Mouse (Mus musculus): ENCODE results near the gene Sec24b.

The Sec24b gene

DNA sequence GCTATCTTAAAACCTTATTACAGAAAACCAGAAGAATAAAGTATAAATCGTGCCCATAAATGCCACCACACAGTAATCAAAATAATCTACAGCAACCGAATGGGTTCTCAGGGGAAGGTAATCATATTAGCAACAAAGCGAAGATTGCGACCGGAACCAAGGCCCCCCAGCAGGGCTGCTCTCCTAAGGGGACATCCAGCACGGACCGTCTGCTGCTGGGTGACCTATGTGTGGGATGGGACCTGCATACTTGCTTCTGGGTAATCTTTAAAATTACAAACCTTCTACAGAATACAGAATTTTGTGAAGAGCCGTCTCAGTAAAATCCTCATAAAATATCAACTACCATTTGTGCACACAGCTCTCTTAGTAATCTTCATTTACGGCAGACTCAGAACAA is 82.6 kb downstream of the Sec24b start:
- no peak for DNase-seq (ENCODE audit: low spot score)

DNA sequence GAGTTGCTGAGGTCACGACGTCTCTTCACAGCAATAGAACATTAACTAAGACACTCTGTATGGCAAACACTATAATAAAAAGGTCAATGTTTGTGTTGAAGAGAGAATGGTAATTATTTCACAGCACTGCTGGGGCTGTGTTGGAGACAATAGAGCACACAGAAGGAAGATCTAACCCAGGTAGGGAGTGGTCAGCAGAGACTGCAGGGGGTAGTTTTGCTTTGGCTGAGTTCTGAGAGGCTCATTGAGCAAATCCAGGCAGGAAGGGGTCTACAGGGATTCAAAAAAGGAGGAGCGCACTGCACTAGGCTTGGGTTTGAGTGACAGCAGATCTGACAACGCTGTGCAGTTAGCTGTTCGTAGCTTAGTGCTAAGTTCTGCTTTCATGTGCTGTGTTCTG is 85.0 kb downstream of the Sec24b start:
- no peak for DNase-seq (ENCODE audit: low spot score)

DNA sequence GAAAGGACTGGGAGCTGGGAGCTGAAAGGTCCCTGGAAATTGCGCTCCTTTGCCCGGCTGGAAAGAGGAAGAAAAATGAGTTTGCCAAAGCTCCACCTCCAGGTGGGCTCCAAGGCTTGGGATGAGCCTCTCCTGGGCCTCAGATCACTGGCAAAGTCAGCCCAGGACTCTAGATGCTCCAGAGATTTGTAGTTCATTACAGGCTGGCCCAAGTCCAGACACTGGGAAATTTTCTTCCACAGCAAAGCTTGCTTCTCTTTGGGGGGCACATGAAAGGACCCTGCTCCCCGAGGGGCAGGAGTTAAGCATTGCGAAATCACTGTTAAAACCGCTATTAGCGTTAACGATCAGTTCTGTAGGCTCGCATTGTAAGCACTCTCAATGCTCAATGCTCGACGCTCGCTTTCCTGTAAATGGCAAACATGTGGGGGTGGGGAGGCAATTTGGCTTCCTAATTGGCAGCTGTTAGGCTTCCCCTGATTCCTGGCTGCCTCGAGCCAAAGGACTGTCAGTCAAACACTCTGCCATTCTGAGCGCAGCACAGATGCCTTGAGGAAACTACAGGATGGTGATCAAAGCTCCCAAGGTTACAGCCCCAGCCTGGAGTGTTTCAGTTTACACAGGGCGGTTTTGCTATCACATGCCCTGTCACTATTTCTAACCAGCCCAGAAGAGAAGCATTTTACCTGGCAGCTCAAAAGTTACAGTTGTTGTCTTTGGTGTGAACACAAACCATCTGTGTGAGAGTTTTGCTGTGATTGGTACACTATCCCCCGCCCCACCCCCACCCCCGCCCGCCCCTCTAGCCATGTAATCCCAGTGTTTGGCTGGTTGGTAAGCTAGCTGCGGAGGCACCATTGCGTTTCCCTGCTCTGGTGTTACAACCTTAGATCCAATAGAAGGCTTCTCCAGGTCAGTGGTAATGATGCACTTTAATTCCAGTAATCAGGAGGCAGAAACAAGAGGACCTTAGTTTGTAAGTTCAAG is 90.5 kb downstream of the Sec24b start:
- peak; percentile 33 for DNase-seq (ENCODE audit: low spot score)

DNA sequence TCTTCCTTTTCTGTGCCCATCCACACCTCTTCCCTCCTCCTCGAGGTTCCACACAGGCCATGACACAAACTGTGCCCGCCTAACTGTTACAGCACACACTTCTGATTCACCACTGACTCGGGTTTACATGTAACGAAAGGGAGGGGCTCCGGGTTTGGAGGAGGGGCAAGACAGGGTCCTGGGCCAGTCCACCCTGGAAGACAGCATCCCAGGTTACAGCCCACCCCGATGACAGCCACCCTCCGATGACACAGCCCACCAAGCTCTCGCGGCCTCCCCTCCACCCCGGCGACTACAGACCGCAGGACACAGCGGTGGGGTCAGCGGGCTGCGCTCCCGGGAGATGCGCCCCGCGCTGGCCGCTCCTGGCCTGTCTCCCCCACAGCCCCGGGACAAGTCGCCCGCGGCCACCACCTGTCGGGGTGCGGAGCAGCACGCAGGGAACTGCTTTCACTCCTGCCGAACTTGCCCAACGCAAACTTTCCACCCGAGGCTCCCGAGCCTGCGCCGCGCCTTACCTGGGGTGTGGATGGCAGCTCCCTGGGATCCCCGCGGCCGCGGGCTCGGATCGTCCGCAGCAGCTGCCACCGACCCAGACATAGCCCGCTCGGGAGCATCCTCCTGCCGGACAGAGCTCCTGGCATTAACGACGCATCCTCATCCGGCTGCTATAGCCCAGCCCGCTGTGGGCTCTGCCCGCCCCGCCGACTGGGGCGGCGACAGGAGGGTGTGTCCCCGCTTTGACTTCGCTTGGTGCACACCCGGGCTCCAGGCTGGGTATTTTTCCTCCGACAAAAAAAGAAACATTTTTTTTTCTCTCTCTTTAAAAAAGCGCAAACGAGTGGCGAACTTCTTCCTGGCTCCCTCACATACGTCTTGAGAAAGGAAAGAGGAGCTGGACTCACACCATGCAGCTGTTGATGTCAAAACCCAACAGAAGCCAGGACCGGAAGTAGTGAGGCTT is 91.6 kb downstream of the Sec24b start, which contains the start of gene Mcub:
Gene Mcub, minus strand, starts transcription at position 775 of the 964 bp plus-strand sequence.
- DNase-seq (ENCODE audit: low spot score) = peak; percentile 50

DNA sequence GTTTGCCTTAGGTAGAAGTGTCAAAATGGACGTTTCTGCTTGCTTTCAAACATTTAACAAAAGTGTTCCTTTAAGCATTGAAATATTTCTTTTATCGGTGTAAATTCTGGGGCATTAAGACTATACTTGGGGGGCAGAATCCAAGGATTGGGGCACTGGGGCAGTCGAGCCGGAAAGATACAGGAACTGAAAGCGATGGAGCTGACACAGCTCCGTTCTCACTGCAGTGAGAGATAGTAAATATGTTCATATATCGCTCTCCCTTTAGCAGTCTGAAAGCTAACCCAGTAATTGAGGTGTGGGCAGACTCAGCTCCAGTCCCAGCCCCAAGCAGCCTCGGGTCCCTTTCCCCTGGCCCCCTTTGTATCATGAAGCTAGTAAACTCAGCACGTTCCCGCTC is 92.3 kb downstream of the Sec24b start:
- no peak for DNase-seq (ENCODE audit: low spot score)

DNA sequence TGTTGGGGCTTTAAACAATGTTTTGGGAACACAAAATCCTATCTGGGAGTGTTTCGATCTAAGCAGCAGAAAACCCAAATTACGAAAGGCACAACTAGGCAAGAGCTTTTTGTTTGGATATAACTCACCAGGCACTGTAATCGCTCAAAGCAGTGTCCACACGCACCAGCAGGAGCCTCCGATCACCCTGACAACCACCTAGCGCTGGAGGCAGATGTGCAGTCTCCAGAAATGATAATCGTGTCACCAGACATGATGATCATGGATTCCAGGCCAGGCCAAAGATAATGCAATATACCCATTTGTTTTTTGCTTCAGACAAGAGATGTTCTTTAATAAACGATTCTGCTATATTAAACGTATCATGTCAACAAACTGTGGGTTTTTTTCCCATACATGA is 93.5 kb downstream of the Sec24b start:
- DNase-seq (ENCODE audit: low spot score) = no peak

DNA sequence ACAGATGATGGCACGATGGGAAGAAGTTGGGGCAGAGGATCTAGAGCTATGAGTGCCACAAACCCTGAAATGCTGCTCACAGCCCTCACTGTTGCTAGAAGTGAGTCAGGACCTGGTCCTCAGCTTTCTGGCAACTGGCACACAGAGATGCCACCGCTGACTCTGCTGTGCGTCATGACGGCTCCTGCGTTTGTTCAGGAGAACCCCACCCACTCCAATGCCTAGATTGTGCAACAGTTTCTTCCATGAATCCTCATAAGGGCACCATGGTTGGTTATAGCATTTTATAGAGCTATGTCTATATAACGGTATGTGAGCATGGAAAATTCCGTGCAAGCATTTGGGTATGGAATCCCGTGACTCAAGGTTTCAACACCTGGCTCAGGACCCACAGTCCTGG is 96.7 kb downstream of the Sec24b start:
- no peak for DNase-seq (ENCODE audit: low spot score)

DNA sequence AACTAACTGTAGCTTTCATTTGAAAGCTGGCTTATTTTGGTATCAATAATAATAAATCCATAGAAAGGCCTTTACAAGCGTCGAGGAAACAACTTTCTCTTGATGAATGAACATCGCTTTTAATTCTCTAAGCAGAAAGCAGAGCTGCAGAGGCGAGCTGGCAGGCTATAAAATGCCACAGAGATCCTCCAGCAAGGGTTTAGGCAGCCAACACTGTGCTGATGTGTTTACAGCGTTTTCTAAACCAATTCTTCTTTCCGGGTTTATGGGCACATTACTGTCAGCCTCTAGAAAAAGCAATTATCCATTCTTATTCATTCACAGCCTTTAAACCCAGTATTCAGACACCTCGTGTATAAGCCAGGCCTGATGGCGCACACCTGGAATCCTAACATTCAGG is 98.8 kb downstream of the Sec24b start:
- DNase-seq (ENCODE audit: low spot score) = no peak

DNA sequence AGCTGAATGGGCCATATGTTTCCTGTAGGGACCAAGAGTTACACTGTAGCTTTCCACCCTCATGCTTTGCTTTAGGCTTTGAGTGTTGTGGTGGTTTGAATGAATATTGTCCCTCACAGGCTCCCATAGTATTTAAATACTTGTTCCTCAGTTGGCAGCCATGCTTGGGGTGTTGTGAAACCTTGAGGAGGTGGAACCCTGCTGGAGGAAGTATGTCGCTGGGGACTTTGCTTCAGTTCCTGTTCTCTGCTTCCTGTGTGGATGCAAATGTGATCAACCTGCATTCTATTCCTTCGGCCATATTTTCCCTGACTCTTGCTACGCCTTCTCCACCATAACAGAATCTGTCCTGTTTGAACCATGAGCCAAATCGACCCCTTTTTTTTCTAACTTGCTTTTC is 108.1 kb downstream of the Sec24b start:
- DNase-seq (ENCODE audit: low spot score) = no peak

DNA sequence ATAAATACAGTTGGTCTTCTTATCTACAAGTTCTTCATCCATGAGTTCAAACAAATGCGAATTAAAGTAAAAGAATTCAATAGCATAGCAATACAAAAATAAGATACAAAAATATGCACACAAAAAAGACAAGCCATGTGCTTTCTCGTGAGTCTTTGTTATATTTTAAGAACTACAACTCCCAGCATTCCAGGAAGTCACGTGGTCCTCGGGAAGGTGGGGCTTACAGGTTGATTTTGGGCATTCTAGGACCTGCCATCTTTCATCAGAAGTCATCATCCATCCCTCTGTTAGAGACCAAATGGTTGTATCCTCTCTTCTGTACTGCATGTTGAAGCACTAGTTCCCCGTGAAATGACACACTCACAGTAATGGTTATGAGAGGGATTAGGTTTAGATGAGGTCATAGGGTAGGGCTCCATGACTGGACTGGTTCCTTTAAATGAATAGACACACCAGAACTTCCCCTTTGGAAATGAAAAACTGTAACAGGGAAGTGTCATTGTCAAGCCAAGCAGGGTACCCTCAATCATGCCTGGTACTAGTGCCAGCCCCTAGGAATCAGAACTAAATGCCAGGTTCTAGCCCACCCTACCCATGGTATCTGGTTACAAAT is 112.1 kb downstream of the Sec24b start:
- peak; percentile 4 for DNase-seq (ENCODE audit: low spot score)

DNA sequence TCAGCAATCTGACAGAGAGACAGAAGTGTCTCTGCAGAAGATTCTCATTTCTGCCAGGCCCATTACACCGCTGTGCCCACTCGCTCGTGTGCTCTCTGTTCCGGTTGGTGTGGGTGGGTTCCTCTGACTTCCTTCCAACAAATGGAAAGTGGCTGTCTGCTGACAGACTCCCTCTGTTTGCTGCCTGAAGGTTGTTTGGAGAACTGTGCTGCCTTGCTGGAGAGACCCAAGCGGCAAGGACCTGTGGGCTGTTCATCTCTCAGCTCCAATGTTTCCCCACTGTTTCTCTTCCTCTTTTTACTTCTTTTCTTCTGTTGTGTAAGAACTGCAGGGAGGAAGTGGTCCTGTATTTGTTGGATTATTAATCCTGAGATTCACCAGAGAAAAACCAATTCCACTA is 113.0 kb downstream of the Sec24b start:
- peak; percentile 47 for DNase-seq (ENCODE audit: low spot score)

DNA sequence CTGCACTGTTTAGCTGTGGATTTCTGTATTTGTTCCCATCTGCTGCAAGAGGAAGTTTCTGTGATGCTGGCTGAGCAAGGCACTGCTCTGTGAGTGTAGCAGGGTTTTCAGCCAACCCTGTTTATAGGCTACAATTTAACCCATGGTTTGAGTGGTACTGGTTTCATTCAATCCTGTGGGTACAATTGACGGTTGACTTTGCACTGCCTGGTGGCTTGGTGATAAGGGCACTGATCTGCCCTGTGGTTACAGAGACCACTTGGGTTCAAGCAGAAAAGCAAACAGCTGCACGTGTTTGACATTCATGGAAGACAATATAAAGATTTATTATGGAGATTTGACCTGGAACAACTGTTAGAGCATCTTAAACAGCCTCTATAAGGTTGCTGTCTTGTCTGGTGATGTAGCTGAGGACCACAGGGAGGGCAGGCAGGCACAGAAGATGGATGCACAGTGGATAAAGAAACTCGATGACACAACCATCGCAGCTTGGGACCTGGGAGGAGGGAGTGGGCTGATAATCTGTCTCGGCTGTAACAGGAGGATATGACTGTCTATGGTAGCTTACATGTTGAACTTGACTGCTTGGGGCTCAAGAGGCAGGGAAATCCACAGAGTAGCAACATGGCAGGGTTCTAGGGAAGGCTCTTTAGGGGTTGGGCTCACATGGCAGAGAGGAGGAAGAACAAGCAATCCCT is 115.0 kb downstream of the Sec24b start:
- DNase-seq (ENCODE audit: low spot score) = no peak

DNA sequence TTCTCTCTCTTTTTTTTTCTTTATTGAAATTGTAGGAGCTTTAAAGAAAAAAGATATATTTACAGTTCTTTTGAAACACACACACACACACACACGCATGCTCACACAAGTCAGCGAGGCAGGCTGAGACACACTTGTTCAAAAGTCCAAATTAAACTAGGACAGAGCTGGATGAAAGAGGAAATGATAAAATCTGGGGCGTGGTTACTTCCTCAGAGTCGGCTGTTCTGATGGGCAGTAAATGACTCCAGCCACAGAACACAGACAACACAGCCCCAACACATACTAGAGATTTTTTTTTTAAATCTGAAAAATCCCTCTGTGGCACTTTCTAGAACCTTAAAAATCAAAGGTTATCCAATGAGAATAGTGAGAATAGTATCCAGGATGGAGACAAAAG is 117.5 kb downstream of the Sec24b start:
- DNase-seq (ENCODE audit: low spot score) = peak; percentile 35

DNA sequence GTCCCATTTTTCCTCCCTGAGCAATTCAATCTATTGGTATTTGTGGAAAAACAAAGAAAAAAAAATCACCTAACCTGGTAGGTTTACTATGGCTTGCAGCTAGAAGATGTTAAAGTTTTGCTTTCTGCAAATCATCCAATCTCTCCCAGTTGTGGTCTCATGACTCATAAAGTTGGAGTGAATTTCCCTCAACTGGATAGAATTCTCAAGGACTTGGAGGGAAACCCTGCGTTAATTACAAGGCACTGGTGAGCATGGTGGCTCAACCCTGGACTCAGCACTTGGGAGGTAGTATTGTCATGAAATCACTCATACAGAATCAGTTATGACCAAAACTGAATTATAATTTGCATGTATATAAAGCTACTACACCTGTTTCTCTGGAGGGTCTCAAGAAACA is 120.1 kb downstream of the Sec24b start:
- DNase-seq (ENCODE audit: low spot score) = no peak

DNA sequence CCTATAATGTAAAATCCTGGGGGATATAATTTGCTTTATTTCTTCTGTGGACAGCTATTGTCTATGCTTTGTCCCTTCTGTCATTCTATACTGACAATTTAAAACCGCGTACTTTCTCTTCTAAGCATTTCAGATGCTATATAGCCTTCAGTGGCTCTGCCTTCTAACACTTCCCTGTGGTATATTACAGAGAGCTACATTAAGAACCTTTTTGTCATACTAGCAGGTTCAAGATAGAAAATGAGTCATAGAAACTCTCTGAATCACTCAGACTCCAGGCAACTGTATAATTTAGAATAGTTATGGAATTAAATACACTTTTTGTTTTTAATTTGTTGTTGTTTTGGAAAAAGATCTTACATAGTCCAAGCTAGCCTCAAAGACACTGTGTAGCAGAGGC is 120.6 kb downstream of the Sec24b start:
- no peak for DNase-seq (ENCODE audit: low spot score)

DNA sequence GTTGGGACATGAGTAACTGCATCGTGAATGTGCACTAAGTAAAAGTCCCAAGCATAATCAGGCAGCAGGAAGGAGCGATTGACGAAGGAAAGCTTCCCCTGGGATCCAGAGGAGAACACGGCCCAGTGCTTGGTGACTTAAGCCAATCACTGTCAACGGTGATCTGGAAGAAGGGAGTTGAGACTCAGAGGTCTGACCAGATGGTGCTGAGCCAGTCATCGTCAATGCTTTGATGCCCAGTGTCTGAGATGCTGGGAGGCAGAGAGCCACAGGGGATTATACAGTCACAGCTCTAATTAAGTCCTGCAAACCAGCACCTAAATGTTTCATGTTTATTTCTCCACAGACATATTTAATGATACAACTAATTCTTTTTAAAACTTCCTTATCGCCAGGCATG is 122.3 kb downstream of the Sec24b start:
- no peak for DNase-seq (ENCODE audit: low spot score)

DNA sequence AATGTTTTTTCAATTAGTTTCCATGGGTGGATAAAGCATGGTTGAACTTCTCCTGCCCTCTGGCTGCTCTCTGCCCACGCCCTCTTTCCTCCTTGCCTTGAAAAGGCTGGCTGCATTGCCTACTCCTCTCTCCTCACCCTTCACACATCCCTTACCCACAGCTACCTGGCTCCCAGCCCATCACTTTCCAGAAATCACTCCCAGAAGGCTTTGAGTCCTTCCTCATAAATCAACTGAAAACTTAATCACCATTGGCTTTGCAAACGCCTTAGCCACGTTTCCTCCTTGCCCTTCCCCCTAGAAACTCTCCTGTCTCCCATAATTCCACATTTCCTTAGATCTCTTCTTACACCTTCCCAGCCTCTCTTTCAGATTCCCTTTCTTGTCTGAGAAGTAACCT is 123.5 kb downstream of the Sec24b start:
- no peak for DNase-seq (ENCODE audit: low spot score)

DNA sequence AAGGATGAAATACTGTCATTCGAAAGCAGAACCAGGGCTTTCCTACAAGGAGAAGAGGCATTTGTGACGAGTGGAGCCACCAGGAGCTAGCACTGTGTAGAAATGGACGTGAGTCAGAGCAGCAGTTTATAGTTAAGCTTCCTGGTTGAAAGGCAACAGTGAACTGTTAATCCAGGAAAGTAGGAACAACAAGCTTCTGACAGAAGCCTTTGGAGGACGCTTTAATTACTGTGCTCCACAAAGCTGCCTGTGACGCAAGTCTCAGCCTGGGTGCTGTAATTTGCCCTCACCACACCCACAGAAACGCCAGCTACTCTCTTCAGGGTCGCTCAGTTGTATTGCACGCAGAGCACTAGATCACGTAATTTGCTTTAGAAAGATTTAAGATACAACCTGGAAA is 124.8 kb downstream of the Sec24b start:
- no peak for DNase-seq (ENCODE audit: low spot score)
